Mouse (Mus musculus) ES-Bruce4 (cell line): ENCODE data around the gene Nbea. TPM values are rescaled to one million over a fixed set of nuclear protein-coding genes. Genes with fewer than 3 reads are reported as not detected.

ENCODE experiments used
- H3K27ac ChIP-seq: 2 replicates; pipeline ENCODE4 v1.5.1; 2012; ENCODE audit warnings: low read length, inconsistent platforms; ENCODE audit not compliant: insufficient read depth
- H3K27me3 ChIP-seq: 2 replicates; pipeline ENCODE4 v1.6.1; 2012; ENCODE audit warnings: mild to moderate bottlenecking, low read length, inconsistent platforms; ENCODE audit not compliant: control insufficient read depth, poor library complexity, insufficient read depth, severe bottlenecking
- H3K36me3 ChIP-seq: 2 replicates; pipeline ENCODE4 v1.6.1; 2012; ENCODE audit warnings: inconsistent platforms, mild to moderate bottlenecking, low read length, moderate library complexity; ENCODE audit not compliant: control insufficient read depth, poor library complexity, insufficient read depth, severe bottlenecking
- H3K4me1 ChIP-seq: one replicate; pipeline ENCODE4 v1.8.1; 2011; ENCODE audit warnings: low read length; ENCODE audit not compliant: control insufficient read depth, insufficient read depth
- H3K4me3 ChIP-seq: 2 replicates; pipeline ENCODE4 v1.5.1; 2011; ENCODE audit warnings: low read depth, mild to moderate bottlenecking, low read length
- H3K9ac ChIP-seq: 2 replicates; pipeline ENCODE4 v1.6.1; 2012; ENCODE audit warnings: low read depth, mild to moderate bottlenecking, inconsistent platforms; ENCODE audit not compliant: poor library complexity, severe bottlenecking
- H3K9me3 ChIP-seq: replicated peaks from 2 replicates; pipeline ENCODE4 v1.6.1; 2012; ENCODE audit warnings: mild to moderate bottlenecking, low read length, inconsistent platforms; ENCODE audit not compliant: control insufficient read depth, poor library complexity, insufficient read depth, severe bottlenecking
- CTCF ChIP-seq: IDR thresholded peaks from one replicate; pipeline ENCODE4 v1.8.1; 2011; ENCODE audit warnings: low read depth, low read length
- EP300 ChIP-seq: IDR thresholded peaks from 2 replicates; pipeline ENCODE4 v1.6.1; 2011; ENCODE audit warnings: low read depth, low read length; ENCODE audit not compliant: insufficient read depth
- POLR2A ChIP-seq: IDR thresholded peaks from one replicate; pipeline ENCODE4 v1.8.1; 2011; ENCODE audit warnings: low read length; ENCODE audit not compliant: insufficient read depth
- polyA plus RNA-seq: library from polyadenylated mRNA; stranded (reverse); fragments of >200 nt; gene quantifications from 2 replicates; pipeline ENCODE4 v1.2.4, GENCODE M21; 2011; ENCODE audit warnings: low read depth; ENCODE audit not compliant: missing spikeins, insufficient read depth, insufficient read length

Gene Nbea
- polyA plus RNA-seq, 1 experiment: 6.1 TPM

GRCm38 (mm10) chr3:55697174-55697573 is 486.3 kb downstream of the Nbea start:
- no peaks in the 10 kb centered on the region for H3K9me3 ChIP-seq

GRCm38 (mm10) chr3:55693073-55693472 is 490.4 kb downstream of the Nbea start:
- TF ChIP-seq EP300 (no peak), POLR2A (no peak), CTCF (no peak)
- Histone ChIP-seq H3K9me3 (no peaks in the 10 kb centered on the region), H3K27ac (no peak overlapping the region), H3K9ac (no peak overlapping the region), H3K27me3 (no peaks in the 10 kb centered on the region), H3K4me3 (no peak overlapping the region), H3K36me3 (no peaks in the 10 kb centered on the region), H3K4me1 (no peaks in the 10 kb centered on the region)

More at GRCm38 (mm10) chr3:55697174-55697573, 486.3 kb downstream of the Nbea start:
- no peak overlapping the region for H3K9ac ChIP-seq
- H3K36me3 ChIP-seq: no peaks in the 10 kb centered on the region
- TF ChIP-seq CTCF (no peak), EP300 (no peak), POLR2A (no peak)
- no peaks in the 10 kb centered on the region for H3K4me1 ChIP-seq
- no peak overlapping the region for H3K27ac ChIP-seq
- H3K4me3 ChIP-seq: no peak overlapping the region
- no peaks in the 10 kb centered on the region for H3K27me3 ChIP-seq

GRCm38 (mm10) chr3:55688098-55688497 is 495.4 kb downstream of the Nbea start:
- no peaks in the 10 kb centered on the region for H3K27me3 ChIP-seq
- no peak overlapping the region for H3K27ac ChIP-seq
- H3K4me1 ChIP-seq: no peaks in the 10 kb centered on the region
- TF ChIP-seq POLR2A (no peak), CTCF (no peak), EP300 (no peak)
- no peaks in the 10 kb centered on the region for H3K36me3 ChIP-seq
- no peaks in the 10 kb centered on the region for H3K9me3 ChIP-seq
- H3K9ac ChIP-seq: no peak overlapping the region
- H3K4me3 ChIP-seq: no peak overlapping the region

DNA sequence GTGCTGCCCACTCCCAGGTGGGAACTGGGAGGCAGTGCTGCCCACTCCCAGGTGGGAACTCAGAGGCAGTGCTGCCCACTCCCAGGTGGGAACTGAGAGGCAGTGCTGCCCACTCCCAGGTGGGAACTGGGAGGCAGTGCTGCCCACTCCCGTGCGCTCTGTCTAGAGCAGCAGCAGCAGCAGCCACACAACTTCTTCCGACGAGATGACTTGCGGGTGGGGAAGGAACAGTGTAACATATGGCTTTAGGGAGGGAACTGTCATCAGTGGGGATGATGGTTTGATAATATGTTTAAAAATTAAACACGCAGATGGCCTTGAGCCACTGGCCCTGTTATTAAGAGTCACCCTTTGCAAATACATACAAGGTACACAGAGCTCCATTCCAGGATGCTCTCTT is 496.5 kb downstream of the Nbea start:
- H3K27ac ChIP-seq: no peak overlapping the region
- TF ChIP-seq POLR2A: no peak
- H3K36me3 ChIP-seq: no peaks in the 10 kb centered on the region
- H3K9ac ChIP-seq: no peak overlapping the region
- H3K9me3 ChIP-seq: no peaks in the 10 kb centered on the region
- H3K27me3 ChIP-seq: no peaks in the 10 kb centered on the region
- H3K4me3 ChIP-seq: no peak overlapping the region
- H3K4me1 ChIP-seq: no peaks in the 10 kb centered on the region

GRCm38 (mm10) chr3:55685627-55686026 is 497.9 kb downstream of the Nbea start:
- H3K27ac ChIP-seq: no peak overlapping the region
- H3K9ac ChIP-seq: no peak overlapping the region
- H3K4me3 ChIP-seq: no peak overlapping the region
- H3K36me3 ChIP-seq: no peaks in the 10 kb centered on the region
- H3K27me3 ChIP-seq: no peaks in the 10 kb centered on the region
- H3K4me1 ChIP-seq: no peaks in the 10 kb centered on the region
- TF ChIP-seq CTCF (no peak), EP300 (no peak), POLR2A (no peak)
- H3K9me3 ChIP-seq: no peaks in the 10 kb centered on the region

GRCm38 (mm10) chr3:55684892-55685291 is 498.6 kb downstream of the Nbea start:
- Histone ChIP-seq H3K4me3 (no peak overlapping the region), H3K27ac (no peak overlapping the region), H3K36me3 (no peaks in the 10 kb centered on the region), H3K4me1 (no peaks in the 10 kb centered on the region), H3K9me3 (no peaks in the 10 kb centered on the region), H3K9ac (no peak overlapping the region), H3K27me3 (no peaks in the 10 kb centered on the region)
- no peak for TF ChIP-seq CTCF

GRCm38 (mm10) chr3:55677691-55678090 is 505.8 kb downstream of the Nbea start:
- no peak for TF ChIP-seq CTCF
- TF ChIP-seq EP300: no peak
- no peak for TF ChIP-seq POLR2A
- H3K27me3 ChIP-seq: no peaks in the 10 kb centered on the region
- no peak overlapping the region for H3K4me3 ChIP-seq
- no peak overlapping the region for H3K9ac ChIP-seq
- H3K4me1 ChIP-seq: no peaks in the 10 kb centered on the region
- H3K9me3 ChIP-seq: no peaks in the 10 kb centered on the region
- H3K27ac ChIP-seq: no peak overlapping the region
- no peaks in the 10 kb centered on the region for H3K36me3 ChIP-seq
